Mouse (Mus musculus): ENCODE results near the gene Tmem54. TPM values are rescaled to one million over a fixed set of nuclear protein-coding genes. Genes with fewer than 3 reads are reported as not detected.
A peak's percentile ranks its signal among the peaks of the same experiment; 100 is the strongest.

The Tmem54 gene
- polyA plus RNA-seq, 1 experiment: not detected

GRCm38 (mm10) chr4:129144401-129145367 is 39.3 kb downstream of the Tmem54 start:
- Histone ChIP-seq H3K4me1 (ENCODE audit: control insufficient read depth, insufficient read depth, low read length) (peaks cover 14% of the 10 kb centered on the region), H3K4me3 (ENCODE audit: insufficient read depth, low read length) (no peak overlapping the region), H3K27ac (ENCODE audit: insufficient read depth, low read length) (peak overlapping the region; percentile 25)
- TF ChIP-seq CTCF (IDR thresholded peaks at IDR 0.05; ENCODE audit: extremely low read depth, insufficient read depth, low read length) (no peak), POLR2A (IDR thresholded peaks at IDR 0.05; ENCODE audit: extremely low read depth, insufficient read depth, low read length) (no peak; the same call in 1 of the 2 replicates)

GRCm38 (mm10) chr4:129145411-129145810 is 40.1 kb downstream of the Tmem54 start:
- TF ChIP-seq POLR2A (IDR thresholded peaks at IDR 0.05; ENCODE audit: extremely low read depth, insufficient read depth, low read length) (no peak), CTCF (IDR thresholded peaks at IDR 0.05; ENCODE audit: extremely low read depth, insufficient read depth, low read length) (no peak)
- H3K27ac ChIP-seq (ENCODE audit: insufficient read depth, low read length): peak overlapping the region; percentile 1; the same call in 1 of the 2 replicates
- peaks cover 14% of the 10 kb centered on the region for H3K4me1 ChIP-seq (ENCODE audit: control insufficient read depth, insufficient read depth, low read length)
- no peak overlapping the region for H3K4me3 ChIP-seq (ENCODE audit: insufficient read depth, low read length)

- Histone ChIP-seq H3K4me1 (ENCODE audit: control insufficient read depth, insufficient read depth, low read length) (peaks cover 14% of the 10 kb centered on the region), H3K27ac (ENCODE audit: insufficient read depth, low read length) (no peak overlapping the region), H3K4me3 (ENCODE audit: insufficient read depth, low read length) (no peak overlapping the region)
- TF ChIP-seq POLR2A (IDR thresholded peaks at IDR 0.05; ENCODE audit: extremely low read depth, insufficient read depth, low read length): no peak
- TF ChIP-seq CTCF (IDR thresholded peaks at IDR 0.05; ENCODE audit: extremely low read depth, insufficient read depth, low read length): no peak
Measured at GRCm38 (mm10) chr4:129145943-129146342, 40.6 kb downstream of the Tmem54 start.

GRCm38 (mm10) chr4:129146392-129146791 is 41.0 kb downstream of the Tmem54 start:
- TF ChIP-seq POLR2A (IDR thresholded peaks at IDR 0.05; ENCODE audit: extremely low read depth, insufficient read depth, low read length) (no peak), CTCF (IDR thresholded peaks at IDR 0.05; ENCODE audit: extremely low read depth, insufficient read depth, low read length) (no peak)
- H3K4me1 ChIP-seq (ENCODE audit: control insufficient read depth, insufficient read depth, low read length): peaks cover 13% of the 10 kb centered on the region
- no peak overlapping the region for H3K4me3 ChIP-seq (ENCODE audit: insufficient read depth, low read length)
- no peak overlapping the region for H3K27ac ChIP-seq (ENCODE audit: insufficient read depth, low read length)

- 0 out of 2 replicates have a peak overlapping the region, but pooled peaks have one; percentile 5 for H3K27ac ChIP-seq (ENCODE audit: insufficient read depth, low read length)
- no peak overlapping the region for H3K4me3 ChIP-seq (ENCODE audit: insufficient read depth, low read length)
- peaks cover 10% of the 10 kb centered on the region for H3K4me1 ChIP-seq (ENCODE audit: control insufficient read depth, insufficient read depth, low read length)
- no peak for TF ChIP-seq POLR2A (IDR thresholded peaks at IDR 0.05; ENCODE audit: extremely low read depth, insufficient read depth, low read length)
Measured at GRCm38 (mm10) chr4:129147552-129148103, 42.3 kb downstream of the Tmem54 start.

- TF ChIP-seq CTCF (IDR thresholded peaks at IDR 0.05; ENCODE audit: extremely low read depth, insufficient read depth, low read length) (no peak), POLR2A (IDR thresholded peaks at IDR 0.05; ENCODE audit: extremely low read depth, insufficient read depth, low read length) (no peak)
- peaks cover 5% of the 10 kb centered on the region for H3K4me1 ChIP-seq (ENCODE audit: control insufficient read depth, insufficient read depth, low read length)
- H3K27ac ChIP-seq (ENCODE audit: insufficient read depth, low read length): 0 out of 2 replicates have a peak overlapping the region, but pooled peaks have one; percentile 28
- H3K4me3 ChIP-seq (ENCODE audit: insufficient read depth, low read length): no peak overlapping the region
Measured at GRCm38 (mm10) chr4:129149321-129149720, 44.0 kb downstream of the Tmem54 start.

- peaks cover 1% of the 10 kb centered on the region for H3K4me1 ChIP-seq (ENCODE audit: control insufficient read depth, insufficient read depth, low read length)
- TF ChIP-seq POLR2A (IDR thresholded peaks at IDR 0.05; ENCODE audit: extremely low read depth, insufficient read depth, low read length) (no peak), CTCF (IDR thresholded peaks at IDR 0.05; ENCODE audit: extremely low read depth, insufficient read depth, low read length) (no peak)
- no peak overlapping the region for H3K4me3 ChIP-seq (ENCODE audit: insufficient read depth, low read length)
- no peak overlapping the region for H3K27ac ChIP-seq (ENCODE audit: insufficient read depth, low read length)
Measured at GRCm38 (mm10) chr4:129151276-129151811, 46.0 kb downstream of the Tmem54 start.

GRCm38 (mm10) chr4:129157541-129157940 is 52.2 kb downstream of the Tmem54 start:
- H3K27ac ChIP-seq (ENCODE audit: insufficient read depth, low read length): no peak overlapping the region
- no peaks in the 10 kb centered on the region; the same call in 1 of the 2 replicates for H3K4me1 ChIP-seq (ENCODE audit: control insufficient read depth, insufficient read depth, low read length)
- TF ChIP-seq CTCF (IDR thresholded peaks at IDR 0.05; ENCODE audit: extremely low read depth, insufficient read depth, low read length) (no peak), POLR2A (IDR thresholded peaks at IDR 0.05; ENCODE audit: extremely low read depth, insufficient read depth, low read length) (no peak)
- no peak overlapping the region for H3K4me3 ChIP-seq (ENCODE audit: insufficient read depth, low read length)

- no peaks in the 10 kb centered on the region; the same call in 1 of the 2 replicates for H3K4me1 ChIP-seq (ENCODE audit: control insufficient read depth, insufficient read depth, low read length)
- no peak overlapping the region for H3K27ac ChIP-seq (ENCODE audit: insufficient read depth, low read length)
- no peak for TF ChIP-seq POLR2A (IDR thresholded peaks at IDR 0.05; ENCODE audit: extremely low read depth, insufficient read depth, low read length)
- TF ChIP-seq CTCF (IDR thresholded peaks at IDR 0.05; ENCODE audit: extremely low read depth, insufficient read depth, low read length): no peak
- no peak overlapping the region for H3K4me3 ChIP-seq (ENCODE audit: insufficient read depth, low read length)
Measured at GRCm38 (mm10) chr4:129158549-129158948, 53.2 kb downstream of the Tmem54 start.

Measured in cortical plate, adult 2 months (tissue).